Mouse (Mus musculus): Measurements from ENCODE around the gene Tomm70a. TPM values are rescaled to one million over a fixed set of nuclear protein-coding genes. Genes with fewer than 3 reads are reported as not detected.

Tomm70a gene
- polyA plus RNA-seq, 1 experiment from 2014 or later, result 65.2 TPM

Other genes with a start within 250 kb of the Tomm70a start
- 3.3 and 6.2 TPM in 2 replicates for gene Tmem45a, start 235.5 kb upstream of the Tomm70a start, polyA plus RNA-seq (2015; fragmentation: Nextera tagmentation; extraction: Ambion mirVana)
- gene Lnp1, start 193.6 kb upstream of the Tomm70a start, polyA plus RNA-seq (2015; fragmentation: Nextera tagmentation; extraction: Ambion mirVana), result 0.34 TPM in 1 of 2 replicates, not detected in the other
- 0.09 and 0.28 TPM in 2 replicates for gene Tmem45a2, start 50.3 kb upstream of the Tomm70a start, polyA plus RNA-seq (2015; fragmentation: Nextera tagmentation; extraction: Ambion mirVana)
- gene Nit2, start 45.6 kb downstream of the Tomm70a start, polyA plus RNA-seq (2015; fragmentation: Nextera tagmentation; extraction: Ambion mirVana), result 46.9 and 49.8 TPM in 2 replicates
- gene Tbc1d23, start 109.8 kb downstream of the Tomm70a start, polyA plus RNA-seq (2015; fragmentation: Nextera tagmentation; extraction: Ambion mirVana), result 29.5 and 33.1 TPM in 2 replicates
- gene Tmem30c, start 171.2 kb downstream of the Tomm70a start, polyA plus RNA-seq (2015; fragmentation: Nextera tagmentation; extraction: Ambion mirVana), result 0.34 TPM in 2 replicates
- gene Filip1l, start 231.4 kb downstream of the Tomm70a start, polyA plus RNA-seq (2015; fragmentation: Nextera tagmentation; extraction: Ambion mirVana), result 2.5 and 2.6 TPM in 2 replicates

Measured in hindbrain, embryonic 15.5 days (tissue).